Mouse (Mus musculus) small intestine, adult 2 months (tissue): ENCODE measurements around the gene Cib4.

ENCODE experiments used
- CTCF ChIP-seq: fragments of 200-500 bp; IDR thresholded peaks from 2 replicates; pipeline ENCODE4 v1.5.1; 2012; ENCODE audit warnings: low read depth, mild to moderate bottlenecking, control low read depth, inconsistent platforms, low read length, moderate library complexity, mixed read lengths; ENCODE audit not compliant: insufficient replicate concordance, insufficient read length; ENCODE audit errors: extremely low read depth
- POLR2A ChIP-seq: fragments of 200-500 bp; IDR thresholded peaks from 2 replicates; pipeline ENCODE4 v1.6.1; 2012; ENCODE audit warnings: low read depth, mild to moderate bottlenecking, control low read depth, inconsistent platforms, low read length, moderate library complexity

DNA sequence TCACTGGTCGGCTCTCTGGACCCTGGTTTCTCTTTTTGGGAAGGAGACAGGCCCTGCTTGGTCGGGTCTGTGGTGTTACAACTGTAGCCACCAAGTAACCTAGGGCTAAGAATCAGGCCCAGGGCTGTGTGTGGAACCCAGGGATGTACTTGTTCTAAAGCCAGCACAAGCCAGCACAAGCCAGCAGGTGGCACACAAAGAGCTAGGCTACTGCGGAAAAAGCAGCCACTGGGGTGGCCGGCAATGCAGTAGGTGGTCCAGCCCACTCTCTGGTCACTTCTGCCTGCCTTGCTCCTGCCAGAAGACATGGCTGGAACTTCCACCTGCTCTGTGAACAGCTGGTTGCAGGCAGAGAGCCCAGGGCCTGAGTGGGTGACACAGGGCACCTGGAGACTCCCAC, 85.5 kb downstream of the Cib4 start:
- TF ChIP-seq CTCF (no peak), POLR2A (no peak)
